Mouse (Mus musculus): ENCODE measurements around the gene Zdhhc25.
A peak's percentile ranks its signal among the peaks of the same experiment; 100 is the strongest.

Zdhhc25 gene

DNA sequence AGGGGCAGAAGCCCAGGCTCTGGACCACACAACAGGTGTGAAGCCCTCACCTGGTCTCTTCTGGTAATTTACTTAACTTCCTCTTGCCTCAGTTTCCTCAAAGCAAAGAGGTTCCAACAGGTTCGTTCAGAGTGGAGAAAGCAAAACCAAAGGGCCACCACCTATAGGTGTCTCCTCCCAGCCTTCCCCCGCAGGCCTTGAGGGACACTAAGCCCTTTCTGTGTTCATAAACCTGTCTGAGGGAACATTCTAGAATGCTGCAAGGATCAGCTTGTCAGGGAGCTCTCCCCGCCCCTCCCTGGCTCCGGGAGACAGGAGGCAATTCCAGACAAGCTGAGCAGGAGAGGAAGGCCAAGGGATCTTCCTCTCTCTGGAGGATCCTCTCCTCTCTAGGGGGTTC, at the start of gene Zdhhc25:
Gene Zdhhc25 (plus strand): TSS at position 301 of the 400 bp plus-strand sequence.
- DNase-seq, result no peak

DNA sequence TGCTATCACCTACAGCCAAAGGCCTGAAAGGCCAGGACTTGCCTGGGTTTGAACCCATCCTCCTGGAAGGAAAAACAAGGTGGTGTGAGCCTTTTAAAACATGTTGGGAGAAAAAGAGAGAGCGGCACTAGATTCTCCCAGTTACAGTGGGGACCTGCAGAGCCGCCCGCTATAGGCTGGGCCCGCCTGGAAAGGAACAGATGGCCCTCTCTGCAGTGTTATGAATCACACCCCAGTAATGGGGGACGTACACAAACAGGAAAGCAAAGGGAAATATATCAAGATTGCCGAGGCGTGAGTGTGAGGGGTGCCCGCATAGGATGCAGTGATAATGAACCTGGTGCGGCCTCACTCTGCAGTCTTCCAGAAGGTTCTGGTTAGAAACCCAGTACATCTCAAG, 47.2 kb upstream of the Zdhhc25 start:
- DNase-seq, result no peak

DNA sequence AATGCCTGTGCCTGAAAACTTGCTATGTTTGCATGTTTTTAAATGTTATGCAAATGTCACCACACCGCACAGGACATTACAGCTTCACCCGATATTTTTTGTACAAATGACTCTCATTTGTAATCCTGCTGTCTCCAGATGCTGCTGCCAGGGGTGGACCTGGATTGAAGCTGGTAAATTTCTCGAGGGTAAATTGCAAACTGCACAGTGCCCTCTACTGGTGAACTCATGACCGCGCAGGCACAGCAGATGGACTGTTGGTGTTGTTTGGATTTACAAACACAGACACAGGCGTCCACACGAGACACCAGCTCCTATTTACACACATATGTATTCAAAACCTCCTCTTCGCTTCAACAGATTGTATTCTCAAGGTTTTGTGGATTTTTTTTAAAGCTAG, 44.6 kb upstream of the Zdhhc25 start:
- peak; percentile 23 for DNase-seq

DNA sequence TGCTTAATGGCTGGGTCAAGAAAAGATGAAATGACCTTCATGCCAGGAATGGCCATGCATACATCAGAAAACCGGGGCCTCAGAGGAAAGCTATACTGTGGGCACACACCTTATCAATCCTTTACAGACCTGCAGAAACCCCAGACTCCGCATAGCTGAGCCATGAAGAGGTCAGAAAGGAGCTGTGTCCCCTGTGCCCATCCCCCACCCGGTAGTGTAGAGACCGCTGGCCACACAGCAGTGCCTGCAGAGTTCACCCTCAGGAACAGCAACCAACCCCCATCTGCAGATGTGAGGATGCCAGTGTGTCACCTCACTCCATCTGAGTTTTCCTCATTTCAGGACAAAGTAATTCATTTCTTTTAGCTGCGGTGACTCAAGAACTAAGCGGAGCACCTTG, 39.5 kb upstream of the Zdhhc25 start:
- no peak for DNase-seq

DNA sequence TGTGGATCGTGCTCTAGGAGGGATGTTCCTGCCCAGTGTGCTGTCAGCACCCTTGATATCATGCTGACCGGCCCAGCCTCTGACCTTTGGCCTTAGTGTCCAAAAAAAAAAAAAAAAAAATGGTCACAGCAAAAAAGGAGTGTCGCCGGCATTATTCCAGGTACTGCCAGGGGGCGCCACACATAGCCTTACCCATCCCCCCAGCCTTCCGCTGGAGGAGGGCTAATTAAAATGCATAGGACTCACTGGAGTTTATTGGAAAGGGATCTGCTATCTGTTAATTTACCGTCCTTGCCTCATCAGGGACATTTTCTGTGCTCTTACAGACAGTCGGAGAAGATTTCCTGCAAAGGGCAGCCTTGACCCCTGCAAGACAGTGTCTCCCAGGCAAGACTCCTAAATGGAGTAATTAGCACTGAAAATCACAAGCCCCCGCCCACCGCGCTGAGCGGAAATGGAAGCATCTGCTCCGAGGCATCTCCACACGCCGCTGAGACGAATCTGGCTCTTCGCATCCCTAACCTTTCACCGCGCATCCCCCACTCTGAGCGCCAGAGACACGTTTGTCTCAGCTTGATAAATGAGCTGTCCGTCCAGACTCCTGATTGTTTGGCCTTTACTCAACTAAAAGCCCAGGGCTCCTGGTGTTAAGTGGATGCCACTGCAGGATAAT, 38.9 kb upstream of the Zdhhc25 start:
- peak; percentile 26 for DNase-seq

DNA sequence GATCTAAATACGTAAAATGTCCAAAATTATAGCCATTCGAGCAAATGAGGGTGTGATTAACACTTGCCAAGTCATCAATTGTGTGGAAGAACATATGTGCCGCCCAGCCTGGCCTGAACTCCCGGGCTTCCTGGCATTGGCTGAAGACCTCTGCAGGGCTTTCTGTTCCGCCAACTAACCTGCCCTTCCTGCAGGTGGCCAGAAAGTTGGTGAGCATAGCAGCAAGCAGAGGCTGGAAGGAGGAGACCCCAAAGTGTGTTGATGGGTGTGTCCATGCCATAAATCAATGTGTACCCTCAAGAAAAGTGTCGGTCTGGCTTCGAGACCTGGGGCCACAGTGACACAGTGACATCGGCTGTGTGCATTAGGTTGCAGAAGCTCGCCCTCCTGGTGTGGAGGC, 34.8 kb upstream of the Zdhhc25 start:
- DNase-seq, result no peak

DNA sequence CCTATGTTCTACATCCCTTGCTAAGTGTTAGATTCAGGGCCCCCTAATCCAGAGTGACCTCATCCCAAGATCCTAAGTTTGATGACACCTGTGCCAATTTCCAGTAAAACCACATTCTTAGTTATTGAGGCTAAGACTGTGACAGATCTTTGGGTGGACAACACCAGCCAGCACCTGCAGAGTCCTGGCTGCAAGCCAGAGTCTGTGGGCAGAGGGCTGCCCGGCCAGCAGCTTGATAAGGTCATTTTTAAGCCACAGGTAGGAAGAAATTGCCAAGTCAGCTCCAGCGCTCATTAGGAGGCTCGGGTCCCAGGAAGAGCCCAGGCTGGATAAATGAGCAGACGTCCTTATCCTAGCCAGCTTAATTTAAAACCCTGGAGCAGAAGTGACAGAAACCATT, 34.3 kb upstream of the Zdhhc25 start:
- no peak for DNase-seq

DNA sequence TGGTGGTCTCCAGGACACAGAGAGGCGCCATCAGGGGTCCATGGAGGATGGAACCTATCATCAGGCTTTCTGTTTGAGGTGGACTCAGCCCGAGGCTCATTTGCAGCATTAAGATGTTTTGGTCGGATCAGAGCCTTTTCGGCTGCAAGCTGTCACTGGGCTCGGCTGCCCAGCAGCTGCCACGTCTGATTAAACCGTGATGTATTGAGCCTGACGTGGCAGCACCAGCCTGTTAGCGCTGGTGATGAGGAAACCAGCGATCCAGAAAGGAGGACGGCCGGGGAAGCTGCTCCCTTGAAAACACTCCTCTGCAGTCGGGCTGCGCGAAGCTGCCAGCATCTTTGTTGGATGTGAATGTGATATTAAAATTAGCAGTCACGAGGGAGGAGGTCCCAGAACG, 29.4 kb upstream of the Zdhhc25 start:
- DNase-seq, result no peak

DNA sequence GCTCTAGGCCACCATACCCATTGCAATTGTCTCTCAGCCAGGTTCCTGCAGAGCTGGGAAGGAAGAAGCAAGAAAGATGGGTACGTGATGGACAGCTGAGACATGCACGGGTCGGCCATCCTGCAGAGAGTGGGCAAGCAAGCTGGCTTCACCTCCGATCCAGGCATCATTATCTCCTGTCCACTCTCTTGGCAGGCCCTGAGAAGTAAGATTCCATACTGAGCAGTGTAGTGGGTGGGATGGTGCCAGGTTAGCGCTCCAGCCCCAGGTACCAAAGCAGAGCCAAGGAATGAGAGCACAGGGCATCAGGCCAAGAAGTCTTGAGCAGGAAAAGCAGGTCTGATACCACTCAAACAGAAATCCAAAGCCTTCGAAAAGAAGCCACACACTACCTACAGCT, 20.6 kb upstream of the Zdhhc25 start:
- DNase-seq, result no peak

DNA sequence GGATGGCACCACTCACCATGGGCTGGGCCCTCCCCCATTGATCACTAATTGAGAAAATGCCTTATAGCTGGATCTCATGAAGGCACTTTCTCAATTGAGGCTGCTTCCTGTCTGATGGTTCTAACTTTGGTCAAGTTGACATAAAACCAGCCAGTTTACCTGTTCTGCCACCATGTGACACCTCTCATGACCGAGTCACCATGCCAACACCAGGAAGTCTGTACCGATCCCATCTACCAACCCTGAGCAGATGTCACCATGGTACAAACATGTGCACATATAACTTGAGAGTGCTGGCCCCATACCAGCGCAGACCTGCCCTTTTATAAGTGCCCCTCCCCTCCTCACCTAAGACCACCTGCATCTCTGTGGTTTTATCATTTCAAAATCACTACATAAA, 2.4 kb downstream of the Zdhhc25 start:
- DNase-seq, result no peak

DNA sequence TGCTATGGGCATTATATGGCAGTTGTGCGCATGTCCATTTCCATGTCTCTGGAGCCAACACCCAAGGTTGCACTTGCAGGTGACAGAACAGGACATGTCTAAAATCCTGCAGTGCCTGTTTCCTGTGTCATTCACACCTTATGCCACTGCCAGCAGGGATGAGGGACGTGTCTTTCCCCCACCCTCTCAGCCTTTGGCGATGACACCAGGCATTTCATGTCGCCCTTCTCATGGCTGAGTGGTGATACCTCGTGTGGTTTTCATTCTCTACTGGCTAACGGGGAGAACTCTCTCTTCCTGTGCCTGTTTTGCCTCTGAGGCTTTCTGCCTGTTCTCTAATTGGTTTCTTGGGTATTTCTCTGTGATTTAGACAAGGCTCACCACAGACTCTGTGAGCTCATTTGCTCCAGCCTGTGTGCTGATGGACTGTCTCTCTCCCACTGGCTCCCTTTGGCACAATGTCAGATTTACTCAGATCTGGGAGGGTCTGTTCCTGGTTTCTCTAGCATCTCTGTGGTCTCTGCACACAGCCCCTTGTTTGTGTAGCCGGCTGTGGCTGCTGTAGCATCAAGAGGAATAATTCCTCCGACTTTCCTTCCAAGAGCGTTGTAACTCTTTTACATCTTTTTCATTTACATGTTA, 3.1 kb downstream of the Zdhhc25 start:
- no peak for DNase-seq

DNA sequence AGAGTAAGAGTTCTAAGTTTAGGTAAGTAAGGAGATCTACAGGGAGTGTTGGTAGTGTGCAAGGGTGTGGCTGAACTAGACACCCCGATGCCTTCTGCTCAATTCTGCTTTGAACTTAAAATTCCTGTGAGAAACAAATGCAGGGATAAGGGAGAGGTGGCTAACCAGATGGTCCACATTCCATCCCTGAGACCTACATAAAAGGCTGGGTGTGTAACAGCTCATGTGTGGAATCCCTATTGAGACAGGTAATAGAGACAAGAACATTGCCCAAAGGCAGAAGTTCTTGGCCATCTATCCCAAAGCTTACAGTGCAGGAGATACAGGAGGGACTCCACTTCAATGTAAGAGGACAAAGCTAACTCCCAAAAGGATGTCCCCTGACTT, 3.6 kb downstream of the Zdhhc25 start:
- DNase-seq, result no peak

DNA sequence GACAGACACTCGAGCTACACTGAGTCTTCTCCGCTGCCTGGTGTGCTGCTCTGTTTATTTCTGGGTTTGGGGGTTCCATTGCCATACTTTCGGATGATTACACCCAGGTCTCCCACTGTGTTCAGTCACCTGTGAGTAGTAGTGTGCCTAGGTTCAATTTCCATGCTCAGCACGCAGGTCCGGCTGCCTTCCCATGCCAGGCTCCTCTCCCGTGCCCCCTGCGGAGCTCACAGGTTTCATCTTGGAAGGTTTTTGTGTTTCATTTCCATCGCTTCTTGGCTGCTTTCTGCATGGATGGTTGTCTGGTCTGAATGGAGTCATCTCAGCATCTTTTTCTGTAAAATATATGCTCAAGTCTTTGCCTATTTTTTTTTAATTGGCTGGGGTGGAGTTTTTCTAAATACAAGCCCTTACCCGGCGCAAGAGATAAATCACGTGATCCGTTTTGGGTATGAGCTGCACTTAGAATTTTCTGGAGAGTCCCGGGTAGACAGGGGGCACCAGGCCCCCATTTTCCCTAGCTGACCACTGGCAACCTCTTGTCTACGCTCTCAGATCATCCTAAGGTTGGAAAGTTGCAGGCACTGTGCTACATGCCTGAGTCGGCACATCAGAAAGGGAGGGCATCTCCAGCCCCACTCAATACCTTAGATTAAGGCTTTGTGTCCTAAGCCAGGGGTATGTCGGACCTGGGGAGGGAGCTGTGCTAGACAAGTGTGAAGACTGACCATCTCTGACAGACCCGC, 4.7 kb downstream of the Zdhhc25 start:
- no peak for DNase-seq

DNA sequence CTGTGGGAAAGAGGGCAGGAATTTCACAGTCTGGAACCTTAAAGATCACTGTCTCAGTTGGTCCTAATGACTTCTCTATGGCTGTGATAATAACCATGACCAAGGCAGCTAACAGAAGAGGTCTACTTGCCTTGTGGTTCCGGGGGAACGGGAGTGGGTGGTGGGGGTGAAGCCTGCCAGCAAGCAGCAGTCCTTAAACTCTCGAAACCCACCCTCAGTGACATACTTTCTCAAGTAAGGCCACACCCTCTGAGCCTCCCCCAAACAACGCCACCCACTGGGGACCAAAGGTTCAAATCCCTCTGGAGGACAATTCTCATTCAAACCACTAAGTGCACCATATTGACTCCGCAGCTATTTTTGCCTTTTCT, 5.3 kb downstream of the Zdhhc25 start:
- no peak for DNase-seq

DNA sequence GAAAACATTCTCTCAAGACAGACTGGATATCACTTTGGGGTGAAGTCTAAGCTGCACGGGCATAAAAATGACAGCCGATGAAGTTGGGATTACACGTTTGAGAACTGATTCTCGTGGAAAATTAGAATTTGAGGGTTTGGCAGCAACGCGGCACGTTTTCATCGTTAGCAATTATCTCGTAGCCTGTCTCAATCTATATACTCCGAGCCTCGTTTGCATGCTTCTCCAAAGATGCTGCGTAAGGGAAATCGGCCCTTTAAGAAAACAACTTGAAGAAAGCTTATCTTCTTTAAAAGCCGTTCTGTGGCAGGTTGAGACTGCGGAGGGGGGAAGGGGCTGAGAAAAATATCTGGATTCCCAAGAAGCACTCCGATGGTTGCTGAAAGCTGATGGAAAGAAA, 17.0 kb downstream of the Zdhhc25 start:
- DNase-seq, result no peak

DNA sequence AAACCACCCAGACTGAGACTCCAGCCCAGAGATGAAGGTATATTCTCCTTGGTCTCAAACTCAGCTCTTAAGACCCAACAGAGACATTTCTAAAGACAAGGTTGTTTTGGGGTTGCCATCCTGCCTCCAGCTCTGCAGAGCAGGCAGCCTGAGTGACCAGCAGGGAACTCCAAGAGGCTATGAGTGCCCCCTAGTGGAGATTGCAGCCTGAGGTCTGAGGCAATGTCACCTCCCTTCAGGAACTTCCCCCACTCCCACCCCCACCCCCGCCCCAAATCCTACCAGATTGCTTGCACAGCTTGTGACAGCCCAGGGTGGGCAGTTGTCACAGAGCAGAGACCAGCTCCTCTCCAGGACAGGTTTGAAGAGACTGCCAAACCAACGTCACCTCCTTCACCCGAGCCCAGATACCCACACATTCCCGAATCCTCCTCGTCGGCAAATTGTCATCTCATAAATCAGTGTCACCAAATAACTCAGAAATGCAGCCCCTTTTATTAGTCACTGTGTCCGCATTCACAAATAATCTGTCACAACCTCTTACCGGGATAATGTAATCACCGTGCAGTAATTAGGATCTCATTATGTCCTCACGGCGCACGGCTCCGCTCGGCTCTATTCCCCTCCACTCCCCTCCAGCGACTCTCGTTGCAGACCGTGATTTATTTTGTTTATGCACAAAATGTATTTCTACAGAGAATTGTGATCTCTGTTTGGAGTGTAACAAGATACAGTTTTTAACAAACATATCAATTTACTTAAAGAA, 18.1 kb downstream of the Zdhhc25 start:
- peak; percentile 46 for DNase-seq

DNA sequence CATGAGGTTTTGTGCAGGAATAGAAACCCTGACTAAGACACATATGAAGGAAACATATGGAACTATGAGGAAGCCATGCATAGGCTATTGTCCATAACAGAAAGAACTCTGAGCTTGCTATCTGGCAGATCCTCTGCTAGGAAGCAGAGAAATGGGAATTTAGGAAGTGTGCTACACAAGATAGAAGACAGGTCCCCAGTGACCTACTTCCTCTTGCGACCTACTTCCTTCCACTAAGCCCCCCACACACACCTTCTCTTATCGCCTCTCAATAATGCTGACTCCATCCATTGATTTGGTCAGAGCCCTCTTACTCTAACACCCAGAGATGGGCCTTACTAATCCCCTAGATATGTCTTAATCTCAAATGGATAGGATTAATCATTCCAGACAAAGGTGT, 19.9 kb downstream of the Zdhhc25 start:
- DNase-seq, result no peak

DNA sequence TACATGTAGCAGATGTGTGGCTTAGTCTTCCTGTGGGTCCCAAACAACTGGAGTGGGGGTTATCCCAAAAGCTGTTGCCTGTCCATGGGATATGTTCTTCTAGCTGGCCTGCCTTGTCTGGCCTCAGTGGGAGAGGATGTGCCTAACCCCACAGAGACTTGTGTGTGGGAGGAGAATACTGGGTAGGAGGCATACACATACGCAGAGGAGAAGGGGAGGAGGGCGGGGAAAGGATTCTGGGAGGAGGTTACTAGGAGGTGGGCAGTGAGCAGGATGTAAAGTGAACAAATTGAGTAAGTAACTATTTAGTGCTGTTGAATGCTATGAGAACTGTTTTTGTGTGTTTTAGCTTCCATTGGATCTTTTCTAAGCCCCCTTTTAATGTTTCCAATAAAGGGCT, 23.8 kb downstream of the Zdhhc25 start:
- no peak for DNase-seq

DNA sequence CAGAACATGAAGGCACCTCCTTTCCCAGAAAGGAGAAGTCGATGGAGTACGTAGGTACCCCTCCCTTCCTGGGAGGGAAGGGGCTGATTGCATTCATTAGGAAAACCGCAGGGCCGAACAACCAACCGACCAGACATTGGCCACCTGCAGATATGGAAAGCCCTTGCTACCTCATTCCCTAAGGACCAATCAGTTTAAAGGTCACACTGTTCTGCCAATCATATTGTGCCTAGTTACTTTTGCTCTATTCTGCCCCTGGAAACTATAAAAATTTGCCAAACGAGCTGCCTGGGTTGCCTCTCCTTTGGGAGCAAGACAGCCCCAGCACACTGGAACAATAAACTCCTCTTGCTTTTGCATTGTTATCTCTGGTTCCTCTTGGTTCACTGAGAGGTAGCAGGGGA, 24.8 kb downstream of the Zdhhc25 start:
- no peak for DNase-seq

DNA sequence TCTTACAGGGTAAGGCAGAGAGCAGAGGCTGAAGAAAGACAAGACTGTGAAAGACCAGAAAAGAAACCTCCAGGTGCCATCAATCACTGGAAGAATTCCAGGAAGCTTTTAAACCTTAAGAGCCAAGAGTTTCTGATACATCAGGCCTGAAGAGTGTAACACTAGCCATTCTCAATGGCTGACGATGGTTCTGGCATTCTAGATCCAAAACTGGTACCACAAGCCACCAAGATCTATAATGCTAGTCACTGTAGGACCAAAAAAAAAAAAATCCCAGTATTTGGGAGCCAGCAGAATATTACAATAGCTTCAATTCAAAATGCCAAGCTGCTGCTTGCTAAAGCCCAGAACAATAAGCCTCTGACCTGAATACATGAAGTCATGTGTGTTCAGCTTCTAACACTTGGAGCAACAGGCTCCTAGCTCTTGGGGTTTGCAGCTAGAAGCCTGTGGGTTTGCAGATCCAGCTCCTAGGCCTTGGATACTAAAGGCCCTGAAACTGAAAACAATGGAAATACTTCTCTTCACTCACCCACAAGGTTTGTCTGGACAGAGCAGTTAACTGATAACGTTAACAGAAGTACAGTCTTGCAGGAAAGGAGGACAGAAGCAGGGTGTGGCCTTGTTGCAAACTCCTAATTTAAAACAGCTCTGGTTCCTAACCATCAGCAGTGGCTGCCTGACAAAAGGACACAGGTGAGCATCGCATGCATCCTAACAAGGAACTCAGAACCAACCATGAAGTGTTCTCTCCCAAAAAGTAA, 25.4 kb downstream of the Zdhhc25 start:
- no peak for DNase-seq

DNA sequence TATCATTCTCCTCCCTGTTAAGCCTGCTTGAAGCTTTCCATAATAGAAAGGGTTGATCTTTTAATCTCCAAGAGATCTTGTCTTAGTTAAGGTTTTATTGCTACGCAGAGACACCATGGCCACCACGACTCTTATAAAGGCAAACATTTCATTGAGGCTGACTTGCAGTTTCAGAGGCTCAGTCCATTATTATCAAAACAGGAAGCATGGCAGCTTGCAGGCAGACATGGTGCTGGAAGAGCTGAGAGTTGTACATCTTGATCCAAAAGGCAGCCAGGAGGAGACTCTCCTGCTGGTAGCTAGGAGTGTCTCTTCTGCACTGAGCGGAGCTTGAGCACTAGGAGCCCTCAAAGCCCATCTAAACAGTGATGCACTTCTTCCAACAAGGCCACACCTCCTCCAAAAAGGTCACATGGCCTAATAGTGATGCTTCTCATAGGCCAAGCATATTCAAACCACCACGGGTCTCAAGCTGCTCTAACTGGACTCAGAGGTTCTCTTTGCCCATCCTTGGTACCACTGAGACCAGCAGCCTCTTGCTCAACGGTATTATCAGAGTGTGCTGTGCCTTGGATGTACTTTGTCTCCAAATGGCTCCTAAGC, 26.9 kb downstream of the Zdhhc25 start:
- DNase-seq, result no peak

DNA sequence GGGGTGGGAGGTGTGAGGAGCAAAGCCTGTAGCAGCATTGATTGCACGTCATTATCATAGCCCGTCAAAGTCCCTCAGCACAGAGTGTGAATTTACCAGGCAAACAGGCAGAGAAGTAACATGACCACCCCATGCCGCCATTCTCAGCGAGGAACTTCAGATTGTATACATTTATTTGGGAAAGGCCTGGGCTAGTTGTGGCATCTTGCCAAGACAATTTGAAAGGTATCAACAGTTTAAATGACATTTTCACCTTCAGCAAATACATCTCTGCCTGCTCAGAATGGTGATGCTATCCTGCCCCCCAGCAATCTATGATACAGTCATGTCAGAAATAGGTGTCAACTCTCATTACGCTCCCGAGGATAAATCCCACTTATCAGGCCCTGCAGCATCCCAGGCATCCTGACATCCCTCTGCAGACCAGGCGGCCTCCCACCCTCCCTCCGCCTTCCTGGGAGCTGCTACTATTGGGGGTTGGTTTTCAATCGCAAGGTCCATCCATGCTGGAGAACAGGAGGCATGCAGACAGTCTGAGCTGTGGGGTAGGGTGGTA, 28.8 kb downstream of the Zdhhc25 start:
- no peak for DNase-seq

Data from right cerebral cortex, postnatal 14 days (tissue).